Mouse (Mus musculus): ENCODE data around the gene Cyb561d2. TPM values are rescaled to one million over a fixed set of nuclear protein-coding genes. Genes with fewer than 3 reads are reported as not detected.

The Cyb561d2 gene
- polyA plus RNA-seq, 1 experiment from 2014 or later: 27.6 TPM

GRCm38 (mm10) chr9:107539940-107540339, 2.1 kb downstream of the Cyb561d2 start:
- no peak overlapping the region for H3K4me3 ChIP-seq (ENCODE audit: low read length)
- WGBS: 90% methylated on average over 8 of the region's 8 CpGs
- peaks cover 36% of the 10 kb centered on the region for H3K4me1 ChIP-seq (replicated peaks; ENCODE audit: control insufficient read depth, insufficient read depth, low read length)
- H3K27ac ChIP-seq (ENCODE audit: low read length): no peak overlapping the region
- no peak overlapping the region for H3K9ac ChIP-seq (ENCODE audit: low read length)
- no peaks in the 10 kb centered on the region for H3K9me3 ChIP-seq (ENCODE audit: control insufficient read depth, low read length)
- H3K27me3 ChIP-seq (ENCODE audit: control insufficient read depth, insufficient read depth, low read depth, low read length): no peaks in the 10 kb centered on the region
- ATAC-seq (ENCODE audit: low read depth): no peak
- H3K4me2 ChIP-seq (ENCODE audit: low read depth, low read length): no peak overlapping the region
- H3K36me3 ChIP-seq (ENCODE audit: control insufficient read depth, insufficient read depth, low read length): peaks cover 32% of the 10 kb centered on the region

- no peak overlapping the region for H3K4me2 ChIP-seq (ENCODE audit: low read depth, low read length)
- H3K27me3 ChIP-seq (ENCODE audit: control insufficient read depth, insufficient read depth, low read depth, low read length): no peaks in the 10 kb centered on the region
- H3K4me1 ChIP-seq (replicated peaks; ENCODE audit: control insufficient read depth, insufficient read depth, low read length): peaks cover 36% of the 10 kb centered on the region
- H3K27ac ChIP-seq (ENCODE audit: low read length): no peak overlapping the region
- ATAC-seq (ENCODE audit: low read depth): no peak
- no peaks in the 10 kb centered on the region for H3K9me3 ChIP-seq (ENCODE audit: control insufficient read depth, low read length)
- H3K36me3 ChIP-seq (ENCODE audit: control insufficient read depth, insufficient read depth, low read length): peaks cover 23% of the 10 kb centered on the region
- H3K9ac ChIP-seq (ENCODE audit: low read length): no peak overlapping the region
- 88% methylated on average over 3 of the region's 3 CpGs for WGBS
- no peak overlapping the region for H3K4me3 ChIP-seq (ENCODE audit: low read length)
Observed at GRCm38 (mm10) chr9:107538711-107539110, 3.3 kb downstream of the Cyb561d2 start.

GRCm38 (mm10) chr9:107538231-107538630, 3.8 kb downstream of the Cyb561d2 start:
- no peaks in the 10 kb centered on the region for H3K9me3 ChIP-seq (ENCODE audit: control insufficient read depth, low read length)
- no peak for ATAC-seq (ENCODE audit: low read depth)
- peaks cover 23% of the 10 kb centered on the region for H3K36me3 ChIP-seq (ENCODE audit: control insufficient read depth, insufficient read depth, low read length)
- H3K27ac ChIP-seq (ENCODE audit: low read length): no peak overlapping the region
- H3K4me1 ChIP-seq (replicated peaks; ENCODE audit: control insufficient read depth, insufficient read depth, low read length): peaks cover 36% of the 10 kb centered on the region
- WGBS: 86% methylated on average over 7 of the region's 7 CpGs
- no peak overlapping the region for H3K9ac ChIP-seq (ENCODE audit: low read length)
- no peaks in the 10 kb centered on the region for H3K27me3 ChIP-seq (ENCODE audit: control insufficient read depth, insufficient read depth, low read depth, low read length)
- H3K4me2 ChIP-seq (ENCODE audit: low read depth, low read length): no peak overlapping the region
- no peak overlapping the region for H3K4me3 ChIP-seq (ENCODE audit: low read length)

GRCm38 (mm10) chr9:107534408-107535202, 7.4 kb downstream of the Cyb561d2 start:
- Histone ChIP-seq H3K4me3 (ENCODE audit: low read length) (peak overlapping the region; percentile 86), H3K27ac (ENCODE audit: low read length) (peak overlapping the region; percentile 74), H3K36me3 (ENCODE audit: control insufficient read depth, insufficient read depth, low read length) (peaks cover 19% of the 10 kb centered on the region), H3K4me1 (replicated peaks; ENCODE audit: control insufficient read depth, insufficient read depth, low read length) (peaks cover 21% of the 10 kb centered on the region), H3K9me3 (ENCODE audit: control insufficient read depth, low read length) (no peaks in the 10 kb centered on the region), H3K27me3 (ENCODE audit: control insufficient read depth, insufficient read depth, low read depth, low read length) (no peaks in the 10 kb centered on the region), H3K9ac (ENCODE audit: low read length) (peak overlapping the region; percentile 90), H3K4me2 (ENCODE audit: low read depth, low read length) (peak overlapping the region; percentile 95)
- ATAC-seq (ENCODE audit: low read depth): peak; percentile 1
- under 1% methylated on average over 40 of the region's 40 CpGs for WGBS

DNA sequence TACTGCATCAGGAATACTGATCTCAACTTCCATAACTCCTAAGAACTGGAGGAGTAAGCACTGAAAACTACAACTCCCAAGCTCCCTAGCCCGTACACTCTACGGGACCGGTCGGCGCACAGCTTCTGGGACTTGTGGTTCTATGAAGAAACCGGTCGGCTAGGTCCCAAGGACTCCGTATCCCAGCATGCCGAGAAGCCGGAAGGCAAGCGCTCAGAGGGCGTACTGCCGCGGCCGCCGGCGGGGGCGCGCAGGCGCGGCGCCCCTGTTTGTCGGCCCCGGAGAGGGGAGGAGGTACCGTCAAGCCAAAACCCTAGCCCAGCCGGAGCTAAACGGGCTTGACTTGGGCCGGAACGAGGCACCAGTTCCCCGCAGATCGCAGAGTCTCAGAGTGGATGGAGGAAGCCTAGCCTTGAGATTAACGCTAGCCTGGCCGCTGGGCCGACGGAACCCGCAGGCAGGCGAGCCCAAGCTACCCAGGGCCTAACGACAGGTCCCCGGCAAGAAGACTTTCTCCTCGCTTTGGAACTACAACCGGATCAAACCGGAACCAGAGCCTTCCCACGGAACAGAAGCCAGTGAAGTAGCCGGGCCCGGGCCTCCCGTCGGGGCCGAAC, 8.1 kb downstream of the Cyb561d2 start, which contains the start of gene Tmem115:
TSS of gene Tmem115 (plus strand) at position 155 of the 617 bp plus-strand sequence.
- H3K27me3 ChIP-seq (ENCODE audit: control insufficient read depth, insufficient read depth, low read depth, low read length): no peaks in the 10 kb centered on the region
- peak within 1 kb of the TSS; percentile 74 for H3K27ac ChIP-seq (ENCODE audit: low read length)
- peaks cover 13% of the 10 kb centered on the region for H3K36me3 ChIP-seq (ENCODE audit: control insufficient read depth, insufficient read depth, low read length)
- WGBS: under 1% methylated on average over 48 of the region's 48 CpGs
- no peaks in the 10 kb centered on the region for H3K9me3 ChIP-seq (ENCODE audit: control insufficient read depth, low read length)
- H3K4me1 ChIP-seq (replicated peaks; ENCODE audit: control insufficient read depth, insufficient read depth, low read length): peaks cover 21% of the 10 kb centered on the region
- H3K4me2 ChIP-seq (ENCODE audit: low read depth, low read length): peak within 1 kb of the TSS; percentile 95
- ATAC-seq (ENCODE audit: low read depth): peak; percentile 99
- peak within 1 kb of the TSS; percentile 86 for H3K4me3 ChIP-seq (ENCODE audit: low read length)
- peak within 1 kb of the TSS; percentile 90 for H3K9ac ChIP-seq (ENCODE audit: low read length)

DNA sequence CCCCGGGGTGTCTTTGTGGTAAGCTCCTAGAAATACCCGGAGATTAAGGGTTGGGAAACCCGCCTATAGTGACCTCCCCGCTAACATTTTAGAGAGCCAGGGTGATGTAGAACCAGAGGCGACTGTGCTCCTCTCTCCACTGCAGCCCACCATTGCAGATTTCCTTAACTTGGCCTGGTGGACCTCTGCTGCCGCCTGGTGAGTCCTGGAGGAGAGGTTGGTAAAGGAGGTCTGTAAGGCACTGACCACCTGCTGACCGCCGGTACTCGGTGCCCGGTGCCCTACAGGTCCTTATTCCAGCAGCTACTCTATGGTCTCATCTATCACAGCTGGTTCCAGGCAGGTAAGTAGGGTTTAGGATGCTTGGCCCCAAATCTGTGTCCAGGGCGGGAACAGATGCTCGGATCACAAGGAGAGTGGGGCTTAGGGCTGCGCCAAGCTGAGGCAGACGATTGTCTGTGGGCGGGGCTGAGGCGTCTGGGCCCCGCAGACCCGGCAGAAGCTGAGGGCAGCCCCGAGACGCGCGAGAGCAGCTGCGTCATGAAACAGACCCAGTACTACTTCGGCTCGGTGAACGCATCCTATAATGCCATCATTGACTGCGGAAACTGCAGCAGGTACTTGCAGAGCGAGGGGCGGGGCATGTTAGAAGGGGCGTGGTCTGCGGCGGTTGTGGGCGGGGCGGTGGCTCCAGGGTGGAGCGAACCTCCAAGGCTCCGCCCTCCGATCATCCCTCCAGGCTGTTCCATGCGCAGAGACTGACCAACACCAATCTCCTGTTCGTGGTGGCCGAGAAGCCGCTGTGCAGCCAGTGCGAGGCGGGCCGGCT, 15.6 kb downstream of the Cyb561d2 start:
- ATAC-seq (ENCODE audit: low read depth): peak; percentile 78
- H3K4me1 ChIP-seq (replicated peaks; ENCODE audit: control insufficient read depth, insufficient read depth, low read length): peaks cover 17% of the 10 kb centered on the region
- no peak overlapping the region for H3K27ac ChIP-seq (ENCODE audit: low read length)
- peak overlapping the region; percentile 61 for H3K4me2 ChIP-seq (ENCODE audit: low read depth, low read length)
- H3K4me3 ChIP-seq (ENCODE audit: low read length): peak overlapping the region; percentile 43
- peak overlapping the region; percentile 32; the same call in 1 of the 2 replicates for H3K9ac ChIP-seq (ENCODE audit: low read length)
- no peaks in the 10 kb centered on the region for H3K9me3 ChIP-seq (ENCODE audit: control insufficient read depth, low read length)
- WGBS: 5% methylated on average over 44 of the region's 44 CpGs
- no peaks in the 10 kb centered on the region for H3K36me3 ChIP-seq (ENCODE audit: control insufficient read depth, insufficient read depth, low read length)
- H3K27me3 ChIP-seq (ENCODE audit: control insufficient read depth, insufficient read depth, low read depth, low read length): peaks cover 27% of the 10 kb centered on the region

GRCm38 (mm10) chr9:107522400-107522711, 19.6 kb downstream of the Cyb561d2 start:
- 24% methylated on average over 2 of the region's 2 CpGs for WGBS
- peak overlapping the region; percentile 51 for H3K4me2 ChIP-seq (ENCODE audit: low read depth, low read length)
- no peak overlapping the region; the same call in 1 of the 2 replicates for H3K4me3 ChIP-seq (ENCODE audit: low read length)
- peak overlapping the region; percentile 43 for H3K9ac ChIP-seq (ENCODE audit: low read length)
- H3K9me3 ChIP-seq (ENCODE audit: control insufficient read depth, low read length): no peaks in the 10 kb centered on the region
- peaks cover 17% of the 10 kb centered on the region for H3K4me1 ChIP-seq (replicated peaks; ENCODE audit: control insufficient read depth, insufficient read depth, low read length)
- no peak for ATAC-seq (ENCODE audit: low read depth)
- H3K27ac ChIP-seq (ENCODE audit: low read length): no peak overlapping the region
- peaks cover 18% of the 10 kb centered on the region for H3K27me3 ChIP-seq (ENCODE audit: control insufficient read depth, insufficient read depth, low read depth, low read length)
- H3K36me3 ChIP-seq (ENCODE audit: control insufficient read depth, insufficient read depth, low read length): no peaks in the 10 kb centered on the region

DNA sequence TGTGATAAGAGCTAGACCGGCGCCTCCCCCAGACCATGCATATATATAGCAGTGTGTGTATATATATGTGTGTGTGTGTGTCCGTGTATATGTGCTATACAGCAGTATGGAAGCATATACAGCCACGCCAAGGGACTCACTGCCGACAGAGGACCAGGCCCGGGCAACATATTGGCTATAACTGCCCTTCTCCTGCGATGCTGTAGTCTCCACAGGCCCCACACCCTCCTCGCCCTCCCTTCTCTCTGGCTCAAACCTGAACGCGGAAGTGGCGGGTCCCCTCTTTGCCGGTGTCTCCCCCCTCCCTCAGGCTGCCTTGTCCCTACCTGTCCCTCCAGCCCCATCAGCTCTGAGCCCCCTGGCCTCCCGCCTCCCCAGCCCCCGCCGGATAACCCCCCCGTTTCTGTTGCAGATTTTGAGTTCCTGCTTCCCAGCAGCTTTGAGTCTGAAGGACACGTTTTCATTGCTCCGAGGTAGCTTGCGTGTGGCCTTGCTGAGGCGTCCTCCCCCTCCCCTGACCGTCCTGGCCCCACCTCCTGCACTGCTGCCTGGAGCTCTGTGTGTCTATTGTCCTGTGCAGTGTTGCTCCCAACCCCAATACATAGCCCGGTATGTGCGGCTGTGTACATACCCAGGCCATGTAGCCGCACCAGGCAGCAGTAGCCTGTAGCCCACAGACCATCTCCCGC, 20.1 kb downstream of the Cyb561d2 start:
- Histone ChIP-seq H3K4me2 (ENCODE audit: low read depth, low read length) (peak overlapping the region; percentile 51), H3K4me1 (replicated peaks; ENCODE audit: control insufficient read depth, insufficient read depth, low read length) (peaks cover 15% of the 10 kb centered on the region), H3K27me3 (ENCODE audit: control insufficient read depth, insufficient read depth, low read depth, low read length) (peaks cover 14% of the 10 kb centered on the region), H3K27ac (ENCODE audit: low read length) (no peak overlapping the region), H3K9ac (ENCODE audit: low read length) (peak overlapping the region; percentile 43), H3K4me3 (ENCODE audit: low read length) (peak overlapping the region; percentile 31), H3K36me3 (ENCODE audit: control insufficient read depth, insufficient read depth, low read length) (no peaks in the 10 kb centered on the region), H3K9me3 (ENCODE audit: control insufficient read depth, low read length) (no peaks in the 10 kb centered on the region)
- WGBS: 17% methylated on average over 25 of the region's 25 CpGs
- ATAC-seq (ENCODE audit: low read depth): peak; percentile 31; the same call in 1 of the 2 replicates
